Mouse (Mus musculus) intestine, embryonic 14.5 days (tissue): ENCODE measurements around the gene Ugt1a7c. TPM values are rescaled to one million over a fixed set of nuclear protein-coding genes. Genes with fewer than 3 reads are reported as not detected.

Experiments used
- ATAC-seq: fragments of 200-750 bp; cut with Nextera tagmentation; replicated peaks from 2 replicates; pipeline ENCODE4 v1.8.0; 2017; ENCODE audit warnings: low read depth, moderate number of reproducible peaks, moderate TSS enrichment, moderate library complexity; ENCODE audit not compliant: low FRiP score, low TSS enrichment
- DNase-seq: peaks from one replicate; pipeline ENCODE4 v3.0.0-alpha.2; 2018; ENCODE audit warnings: low spot score
- H3K27ac ChIP-seq: fragments of 300-500 bp; sonication (generic); 2 replicates; pipeline ENCODE4 v1.5.1; 2014; ENCODE audit warnings: low read depth, mild to moderate bottlenecking, control low read depth
- H3K27me3 ChIP-seq: fragments of 300-500 bp; sonication (generic); replicated peaks from 2 replicates; pipeline ENCODE4 v1.6.1; 2014; ENCODE audit warnings: low read length, control low read depth; ENCODE audit not compliant: control insufficient read depth, insufficient read depth
- H3K36me3 ChIP-seq: fragments of 300-500 bp; sonication (generic); 2 replicates; pipeline ENCODE4 v1.6.1; 2014; ENCODE audit warnings: low read length, control low read depth; ENCODE audit not compliant: control insufficient read depth, insufficient read depth
- H3K4me1 ChIP-seq: fragments of 300-500 bp; sonication (generic); replicated peaks from 2 replicates; pipeline ENCODE4 v1.6.1; 2014; ENCODE audit warnings: low read length, control low read depth, mixed read lengths; ENCODE audit not compliant: control insufficient read depth, insufficient read depth
- H3K4me2 ChIP-seq: fragments of 300-500 bp; sonication (generic); 2 replicates; pipeline ENCODE4 v1.6.1; 2014; ENCODE audit warnings: low read length
- H3K4me3 ChIP-seq: fragments of 300-500 bp; sonication (generic); 2 replicates; pipeline ENCODE4 v1.5.1; 2014; ENCODE audit warnings: low read depth, low read length, control low read depth, mixed read lengths
- H3K9ac ChIP-seq: fragments of 300-500 bp; sonication (generic); 2 replicates; pipeline ENCODE4 v1.6.1; 2014; ENCODE audit warnings: mild to moderate bottlenecking, low read length
- H3K9me3 ChIP-seq: fragments of 300-500 bp; sonication (generic); 2 replicates; pipeline ENCODE4 v1.6.1; 2016; ENCODE audit warnings: low read length, control low read depth; ENCODE audit not compliant: control insufficient read depth
- WGBS: fragments of 180-500 bp; shearing (Covaris S2); extraction: QIAGEN DNeasy Blood & Tissue Kit; methylation state at CpG from one replicate; pipeline ENCODE4 v1.1.7; 2014; 5-methylcytosine and 5-hydroxymethylcytosine counted together
- polyA plus RNA-seq: library from polyadenylated mRNA; unstranded; fragments of >200 nt; fragmentation: Nextera tagmentation; extraction: Ambion mirVana; gene quantifications from 2 replicates; pipeline ENCODE4 v1.2.1, GENCODE M21; 2014

Gene Ugt1a7c
- polyA plus RNA-seq, 1 experiment from 2014 or later = 17.4 TPM

DNA sequence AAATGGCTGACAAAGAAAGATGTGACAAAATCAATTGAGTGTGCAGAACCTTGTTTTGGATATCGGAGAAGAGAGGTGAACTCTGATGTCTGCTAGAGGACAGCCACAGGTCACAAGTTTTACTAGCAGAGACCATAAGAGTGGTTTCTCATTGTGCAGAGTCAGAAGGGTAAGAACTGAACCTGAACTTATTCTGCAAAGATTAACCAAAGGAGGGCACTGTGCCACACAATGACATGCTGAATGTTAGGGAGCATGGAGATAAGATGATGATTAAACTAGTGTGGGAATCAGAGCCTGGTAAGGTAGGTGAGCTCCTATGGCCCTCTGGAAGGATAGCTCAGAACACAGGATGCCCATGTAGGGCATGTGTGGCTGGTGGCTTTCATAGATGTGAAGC is 100.8 kb downstream of the Ugt1a7c start:
- Histone ChIP-seq H3K4me3 (no peak overlapping the region), H3K9me3 (no peaks in the 10 kb centered on the region), H3K9ac (no peak overlapping the region), H3K27ac (no peak overlapping the region), H3K4me2 (no peak overlapping the region), H3K4me1 (no peaks in the 10 kb centered on the region), H3K27me3 (no peaks in the 10 kb centered on the region), H3K36me3 (no peaks in the 10 kb centered on the region)
- no peak for ATAC-seq
- DNase-seq = no peak
- 83% methylated on average over 1 of the region's 1 CpGs for WGBS

DNA sequence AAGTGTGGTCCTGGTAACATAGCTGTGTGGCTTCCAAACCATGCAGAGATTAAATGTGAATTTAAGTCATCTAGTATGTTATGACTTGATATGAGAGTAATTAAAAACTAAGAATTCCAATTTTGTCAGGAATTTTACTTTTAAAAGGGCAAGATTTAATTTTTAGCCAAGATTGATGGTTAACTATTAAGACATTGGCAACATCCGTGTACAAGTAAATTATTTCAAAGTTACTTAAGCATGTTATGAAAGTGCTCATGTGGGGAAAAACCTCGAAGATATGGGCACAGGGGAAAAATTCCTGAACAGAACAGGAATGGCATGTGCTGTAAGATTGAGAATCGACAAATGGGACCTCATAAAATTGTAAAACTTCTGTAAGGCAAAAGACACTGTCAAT is 102.6 kb downstream of the Ugt1a7c start:
- H3K36me3 ChIP-seq = no peaks in the 10 kb centered on the region
- H3K9me3 ChIP-seq = no peaks in the 10 kb centered on the region
- 78% methylated on average over 3 of the region's 3 CpGs for WGBS
- H3K4me2 ChIP-seq = no peak overlapping the region
- H3K9ac ChIP-seq = no peak overlapping the region
- DNase-seq = no peak
- no peaks in the 10 kb centered on the region for H3K4me1 ChIP-seq
- no peak overlapping the region for H3K4me3 ChIP-seq
- no peak for ATAC-seq
- H3K27ac ChIP-seq = no peak overlapping the region
- no peaks in the 10 kb centered on the region for H3K27me3 ChIP-seq

GRCm38 (mm10) chr1:88199996-88200395 is 105.1 kb downstream of the Ugt1a7c start:
- H3K27me3 ChIP-seq = no peaks in the 10 kb centered on the region
- H3K4me3 ChIP-seq = no peak overlapping the region
- whole genome bisulfite sequencing = 54% methylated on average over 2 of the region's 2 CpGs
- no peaks in the 10 kb centered on the region for H3K36me3 ChIP-seq
- H3K27ac ChIP-seq = no peak overlapping the region
- ATAC-seq (no peak), DNase-seq (no peak)
- peaks cover under 1% of the 10 kb centered on the region; the same call in 1 of the 2 replicates for H3K4me1 ChIP-seq
- peaks cover 4% of the 10 kb centered on the region; the same call in 1 of the 2 replicates for H3K9me3 ChIP-seq
- no peak overlapping the region for H3K9ac ChIP-seq
- no peak overlapping the region for H3K4me2 ChIP-seq

- no peaks in the 10 kb centered on the region for H3K36me3 ChIP-seq
- WGBS = 70% methylated on average over 7 of the region's 7 CpGs
- no peak within 1 kb of the TSS for H3K4me3 ChIP-seq
- H3K27ac ChIP-seq = no peak within 1 kb of the TSS
- H3K9ac ChIP-seq = no peak within 1 kb of the TSS
- ATAC-seq (no peak), DNase-seq (no peak)
- peaks cover 5% of the 10 kb centered on the region; the same call in 1 of the 2 replicates for H3K4me1 ChIP-seq
- no peak within 1 kb of the TSS for H3K4me2 ChIP-seq
- no peaks in the 10 kb centered on the region for H3K27me3 ChIP-seq
- peaks cover 4% of the 10 kb centered on the region; the same call in 1 of the 2 replicates for H3K9me3 ChIP-seq
Measured at GRCm38 (mm10) chr1:88200456-88200855, 105.6 kb downstream of the Ugt1a7c start, which contains the start of gene Ugt1a2. Gene Ugt1a2 (plus strand): TSS chr1:88200601.

DNA sequence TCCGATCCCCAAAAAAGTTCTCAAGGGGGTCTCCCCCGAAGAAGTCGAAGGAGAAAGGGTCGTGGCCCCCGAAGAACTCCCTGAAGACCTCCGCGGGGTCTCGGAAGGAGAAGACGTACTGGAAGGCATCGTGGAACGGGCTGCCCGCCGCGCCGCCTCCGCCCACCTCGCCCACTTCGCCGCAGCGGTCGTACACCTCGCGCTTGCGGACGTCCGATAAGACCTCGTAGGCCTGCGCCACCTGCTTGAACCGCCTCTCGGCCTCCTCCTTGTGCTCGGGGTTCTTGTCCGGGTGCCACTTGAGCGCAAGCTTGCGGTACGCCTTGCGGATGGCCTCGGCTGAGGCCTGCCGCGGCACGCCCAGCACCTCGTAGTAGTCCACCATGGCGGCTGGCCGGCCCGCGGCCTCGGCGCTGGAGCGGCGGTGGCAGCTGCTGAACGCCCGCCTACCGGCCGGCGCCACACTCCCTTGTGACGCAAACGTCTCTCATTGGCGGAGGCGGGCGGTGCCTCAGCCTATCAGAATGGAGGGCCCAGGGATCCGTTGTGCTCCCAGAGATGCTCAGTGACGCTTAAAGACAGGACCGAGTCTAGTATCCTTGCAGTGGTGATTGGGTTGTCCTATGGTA is 110.5 kb downstream of the Ugt1a7c start, which contains the start of gene Dnajb3:
TSS of gene Dnajb3 (minus strand) at position 489 of the 629 bp plus-strand sequence.
- Histone ChIP-seq H3K9ac (peak within 1 kb of the TSS; percentile 61), H3K27ac (no peak within 1 kb of the TSS)
- 6% methylated on average over 55 of the region's 62 CpGs for WGBS

GRCm38 (mm10) chr1:88206843-88207479 is 112.1 kb downstream of the Ugt1a7c start:
- H3K27ac ChIP-seq = no peak overlapping the region
- H3K27me3 ChIP-seq = no peaks in the 10 kb centered on the region
- no peaks in the 10 kb centered on the region for H3K36me3 ChIP-seq
- peaks cover 11% of the 10 kb centered on the region for H3K9me3 ChIP-seq
- no peak overlapping the region for H3K4me3 ChIP-seq
- 70% methylated on average over 2 of the region's 2 CpGs for WGBS
- no peak overlapping the region for H3K4me2 ChIP-seq
- H3K4me1 ChIP-seq = peaks cover 7% of the 10 kb centered on the region; the same call in 1 of the 2 replicates
- no peak for DNase-seq
- ATAC-seq = no peak
- no peak overlapping the region for H3K9ac ChIP-seq

More for the DNA sequence above, 110.5 kb downstream of the Ugt1a7c start, which contains the start of gene Dnajb3:
- Histone ChIP-seq H3K36me3 (no peaks in the 10 kb centered on the region), H3K27me3 (no peaks in the 10 kb centered on the region), H3K9me3 (peaks cover 4% of the 10 kb centered on the region; the same call in 1 of the 2 replicates), H3K4me1 (peaks cover 7% of the 10 kb centered on the region; the same call in 1 of the 2 replicates), H3K4me3 (peak within 1 kb of the TSS; percentile 47), H3K4me2 (peak within 1 kb of the TSS; percentile 76)
- ATAC-seq = peak; percentile 97
- peak; percentile 90 for DNase-seq

DNA sequence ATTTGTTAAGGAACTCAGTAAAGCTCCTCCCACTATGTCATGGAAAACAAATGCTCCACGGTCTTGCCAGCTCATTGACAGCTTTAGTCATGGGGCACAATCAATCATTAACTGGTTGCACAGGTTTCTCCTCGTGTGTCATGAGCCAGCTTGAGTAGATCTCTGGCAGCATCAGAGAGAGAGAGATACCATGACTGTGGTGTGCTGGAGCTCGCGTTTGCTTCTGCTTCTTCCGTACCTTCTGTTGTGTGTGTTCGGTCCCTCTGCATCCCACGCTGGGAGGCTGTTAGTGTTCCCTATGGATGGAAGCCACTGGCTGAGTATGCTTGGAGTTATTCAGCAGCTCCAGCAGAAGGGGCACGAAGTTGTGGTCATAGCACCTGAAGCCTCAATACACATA is 117.0 kb downstream of the Ugt1a7c start, which contains the start of gene Ugt1a1:
TSS of gene Ugt1a1 (plus strand) at position 148 of the 400 bp plus-strand sequence.
- H3K36me3 ChIP-seq = no peaks in the 10 kb centered on the region
- H3K9me3 ChIP-seq = peaks cover 46% of the 10 kb centered on the region
- H3K27ac ChIP-seq = no peak within 1 kb of the TSS
- ATAC-seq (peak; percentile 14), DNase-seq (peak; percentile 65)
- H3K4me2 ChIP-seq = no peak within 1 kb of the TSS
- H3K4me3 ChIP-seq = no peak within 1 kb of the TSS
- 67% methylated on average over 8 of the region's 8 CpGs for WGBS
- H3K4me1 ChIP-seq = no peaks in the 10 kb centered on the region
- H3K27me3 ChIP-seq = no peaks in the 10 kb centered on the region
- H3K9ac ChIP-seq = no peak within 1 kb of the TSS

GRCm38 (mm10) chr1:88212341-88213045 is 117.6 kb downstream of the Ugt1a7c start:
- whole genome bisulfite sequencing = 60% methylated on average over 8 of the region's 8 CpGs
- Histone ChIP-seq H3K27ac (no peak overlapping the region), H3K9ac (no peak overlapping the region), H3K4me1 (no peaks in the 10 kb centered on the region), H3K36me3 (no peaks in the 10 kb centered on the region), H3K4me3 (no peak overlapping the region), H3K4me2 (no peak overlapping the region), H3K9me3 (peaks cover 51% of the 10 kb centered on the region), H3K27me3 (no peaks in the 10 kb centered on the region)
- ATAC-seq (no peak), DNase-seq (peak; percentile 52)
